Mouse (Mus musculus) stomach, embryonic 16.5 days (tissue): Measurements from ENCODE around the gene Slc35b4. TPM values are rescaled to one million over a fixed set of nuclear protein-coding genes. Genes with fewer than 3 reads are reported as not detected.

ENCODE experiments used
- ATAC-seq: fragments of 200-750 bp; cut with Nextera tagmentation; 2 replicates; pipeline ENCODE4 v1.8.0; 2017; ENCODE audit warnings: moderate number of reproducible peaks, moderate TSS enrichment; ENCODE audit not compliant: insufficient read depth, low FRiP score
- H3K27ac ChIP-seq: fragments of 300-500 bp; sonication (generic); 2 replicates; pipeline ENCODE4 v1.5.1; 2014; ENCODE audit warnings: low read length
- H3K27me3 ChIP-seq: fragments of 300-500 bp; sonication (generic); 2 replicates; pipeline ENCODE4 v1.6.1; 2014; ENCODE audit warnings: low read length, control low read depth, mixed read lengths; ENCODE audit not compliant: control insufficient read depth, insufficient read depth
- H3K36me3 ChIP-seq: fragments of 300-500 bp; sonication (generic); 2 replicates; pipeline ENCODE4 v1.6.1; 2014; ENCODE audit warnings: low read length; ENCODE audit not compliant: control insufficient read depth, insufficient read depth
- H3K4me1 ChIP-seq: fragments of 300-500 bp; sonication (generic); 2 replicates; pipeline ENCODE4 v1.6.1; 2014; ENCODE audit warnings: low read length, control low read depth, mixed read lengths; ENCODE audit not compliant: control insufficient read depth, insufficient read depth
- H3K4me2 ChIP-seq: fragments of 300-500 bp; sonication (generic); 2 replicates; pipeline ENCODE4 v1.6.1; 2014; ENCODE audit warnings: low read depth, low read length, mixed read lengths
- H3K4me3 ChIP-seq: fragments of 300-500 bp; sonication (generic); replicated peaks from 2 replicates; pipeline ENCODE4 v1.5.1; 2014; ENCODE audit warnings: mild to moderate bottlenecking, low read length
- H3K9ac ChIP-seq: fragments of 300-500 bp; sonication (generic); 2 replicates; pipeline ENCODE4 v1.6.1; 2014; ENCODE audit warnings: low read length
- H3K9me3 ChIP-seq: fragments of 300-500 bp; sonication (generic); replicated peaks from 2 replicates; pipeline ENCODE4 v1.6.1; 2016; ENCODE audit warnings: low read length, control low read depth; ENCODE audit not compliant: control insufficient read depth
- WGBS: fragments of 180-500 bp; shearing (Covaris S2); extraction: QIAGEN DNeasy Blood & Tissue Kit; methylation state at CpG from one replicate; pipeline ENCODE4 v1.1.7; 2014; 5-methylcytosine and 5-hydroxymethylcytosine counted together
- polyA plus RNA-seq: library from polyadenylated mRNA; unstranded; fragments of >200 nt; fragmentation: Nextera tagmentation; extraction: Ambion mirVana; gene quantifications from 2 replicates; pipeline ENCODE4 v1.2.1, GENCODE M21; 2015

Slc35b4 gene
- polyA plus RNA-seq, 1 experiment from 2014 or later, result 43.4 TPM

GRCm38 (mm10) chr6:34111406-34111805 is 65.5 kb downstream of the Slc35b4 start:
- no peak overlapping the region for H3K27ac ChIP-seq
- no peak overlapping the region for H3K9ac ChIP-seq
- no peaks in the 10 kb centered on the region for H3K27me3 ChIP-seq
- no peaks in the 10 kb centered on the region for H3K4me1 ChIP-seq
- H3K9me3 ChIP-seq, result no peaks in the 10 kb centered on the region
- no peak for ATAC-seq
- H3K36me3 ChIP-seq, result no peaks in the 10 kb centered on the region
- H3K4me3 ChIP-seq, result no peak overlapping the region
- 72% methylated on average over 6 of the region's 6 CpGs for WGBS
- no peak overlapping the region for H3K4me2 ChIP-seq

DNA sequence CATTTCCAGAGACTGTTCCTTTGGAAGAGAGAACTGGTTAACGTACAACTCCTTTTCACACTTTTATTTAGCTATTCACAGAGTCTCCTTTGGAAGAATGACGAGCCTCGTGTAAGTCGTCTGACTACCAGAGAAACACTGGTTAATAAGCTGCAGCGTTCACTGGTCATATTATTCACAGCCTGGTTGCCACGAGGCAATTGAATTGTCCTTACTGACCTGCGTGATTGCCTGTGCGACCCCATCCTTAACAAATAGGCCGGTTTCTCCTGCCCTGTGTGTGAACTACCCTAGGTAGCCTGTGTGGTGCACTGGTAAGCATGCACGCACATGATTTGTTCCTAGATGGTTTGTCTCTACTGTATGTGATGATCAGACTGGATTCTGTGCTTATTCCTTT is 66.3 kb downstream of the Slc35b4 start:
- H3K9me3 ChIP-seq, result no peaks in the 10 kb centered on the region
- H3K27ac ChIP-seq, result no peak overlapping the region
- H3K4me3 ChIP-seq, result no peak overlapping the region
- H3K27me3 ChIP-seq, result no peaks in the 10 kb centered on the region
- H3K4me1 ChIP-seq, result no peaks in the 10 kb centered on the region
- WGBS, result 78% methylated on average over 10 of the region's 10 CpGs
- no peaks in the 10 kb centered on the region for H3K36me3 ChIP-seq
- no peak overlapping the region for H3K4me2 ChIP-seq
- no peak overlapping the region for H3K9ac ChIP-seq
- no peak for ATAC-seq

Other genes with a start within 250 kb of the Slc35b4 start
- gene Lrguk, start 147.7 kb downstream of the Slc35b4 start, polyA plus RNA-seq, result 0.20 and 0.44 TPM in 2 replicates
- 122 and 130 TPM in 2 replicates for gene Akr1b3, start 140.4 kb upstream of the Slc35b4 start, polyA plus RNA-seq
- gene Akr1b8, start 177.0 kb upstream of the Slc35b4 start, polyA plus RNA-seq, result 5.6 and 6.9 TPM in 2 replicates
- 21.6 and 24.9 TPM in 2 replicates for gene Akr1b10, start 207.1 kb upstream of the Slc35b4 start, polyA plus RNA-seq
- 1.5 and 16.7 TPM in 2 replicates for gene Akr1b7, start 235.2 kb upstream of the Slc35b4 start, polyA plus RNA-seq